Mouse (Mus musculus): ENCODE measurements around the gene Casq1.

Casq1 gene

DNA sequence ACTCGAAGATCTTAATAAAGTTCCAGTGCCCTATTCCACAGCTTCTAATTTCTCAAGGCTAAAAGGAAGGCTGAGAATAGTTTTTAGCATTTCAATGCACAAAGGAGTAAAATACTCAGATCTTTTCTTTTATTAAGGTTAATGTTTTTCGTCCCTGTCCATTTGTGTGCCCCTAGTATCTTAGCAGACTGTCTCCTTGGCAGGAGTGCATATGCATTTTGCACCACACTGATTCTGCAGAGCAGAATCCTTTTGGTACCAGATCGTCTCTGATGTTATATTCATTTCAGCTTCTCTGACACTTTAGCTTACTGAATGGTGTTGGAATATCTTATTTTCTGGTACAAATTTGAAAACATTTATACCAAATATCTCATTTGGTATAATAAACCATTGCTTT lies 37.9 kb downstream of the Casq1 start:
- Histone ChIP-seq H3K27me3 (ENCODE audit: insufficient read depth, low read length) (no peaks in the 10 kb centered on the region), H3K9me3 (ENCODE audit: low read length) (peaks cover 25% of the 10 kb centered on the region), H3K4me3 (replicated peaks; ENCODE audit: low read length) (no peak overlapping the region), H3K36me3 (ENCODE audit: insufficient read depth, low read length) (peaks cover 74% of the 10 kb centered on the region), H3K4me1 (replicated peaks; ENCODE audit: low read depth, low read length) (peaks cover 4% of the 10 kb centered on the region)
- TF ChIP-seq POU5F1 (IDR thresholded peaks at IDR 0.05; ENCODE audit: borderline replicate concordance, low read length) (no peak), CTCF (conservative IDR thresholded peaks at IDR 0.05; ENCODE audit: low read length) (no peak), NANOG (IDR thresholded peaks at IDR 0.05; ENCODE audit: borderline replicate concordance, low read length) (no peak)

DNA sequence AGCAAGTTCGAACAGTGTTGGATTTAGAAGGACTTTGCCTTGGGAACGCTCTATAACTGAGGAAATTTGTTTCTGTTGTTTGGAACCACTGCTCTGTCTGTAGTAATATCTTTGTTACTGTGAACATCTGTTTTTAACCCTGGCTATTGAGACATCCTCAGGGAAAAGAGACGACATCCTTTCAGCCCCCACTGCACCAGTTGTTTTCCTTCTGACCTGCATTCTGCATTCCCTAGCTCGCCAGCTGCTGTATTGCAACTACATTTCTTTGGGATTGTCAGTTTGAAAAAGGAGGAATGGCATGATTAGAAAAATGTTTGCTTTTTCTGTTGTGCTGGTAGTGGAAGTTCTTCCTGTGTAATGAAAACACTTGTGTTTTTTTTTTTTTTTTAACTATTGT lies 38.8 kb downstream of the Casq1 start:
- H3K27me3 ChIP-seq (ENCODE audit: insufficient read depth, low read length) = no peaks in the 10 kb centered on the region
- TF ChIP-seq NANOG (IDR thresholded peaks at IDR 0.05; ENCODE audit: borderline replicate concordance, low read length) (no peak), CTCF (conservative IDR thresholded peaks at IDR 0.05; ENCODE audit: low read length) (no peak), POU5F1 (IDR thresholded peaks at IDR 0.05; ENCODE audit: borderline replicate concordance, low read length) (no peak)
- H3K9me3 ChIP-seq (ENCODE audit: low read length) = peaks cover 16% of the 10 kb centered on the region
- peaks cover 71% of the 10 kb centered on the region for H3K36me3 ChIP-seq (ENCODE audit: insufficient read depth, low read length)
- peaks cover 4% of the 10 kb centered on the region for H3K4me1 ChIP-seq (replicated peaks; ENCODE audit: low read depth, low read length)
- H3K4me3 ChIP-seq (replicated peaks; ENCODE audit: low read length) = no peak overlapping the region

DNA sequence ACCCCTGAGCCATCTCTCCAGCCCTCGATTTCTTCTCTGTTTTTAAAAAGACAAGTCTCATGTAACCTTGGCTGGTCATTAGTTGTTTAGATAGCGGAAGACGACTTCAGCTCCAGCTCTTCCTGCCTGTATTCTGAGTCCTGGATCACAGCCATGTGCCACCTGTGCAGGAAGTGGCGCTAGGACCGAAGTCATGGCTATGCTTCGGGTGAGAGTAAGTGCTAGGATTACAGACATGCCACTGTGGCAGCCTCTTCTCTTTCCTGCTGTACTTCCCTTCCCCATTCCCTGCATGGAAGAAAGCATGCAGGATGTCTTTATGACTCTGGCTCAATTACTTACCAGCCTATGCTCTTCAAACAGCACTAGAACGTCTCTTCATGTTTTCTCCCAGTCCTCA lies 40.6 kb downstream of the Casq1 start:
- peaks cover 73% of the 10 kb centered on the region for H3K36me3 ChIP-seq (ENCODE audit: insufficient read depth, low read length)
- H3K4me1 ChIP-seq (replicated peaks; ENCODE audit: low read depth, low read length) = peaks cover 4% of the 10 kb centered on the region
- peaks cover 2% of the 10 kb centered on the region for H3K9me3 ChIP-seq (ENCODE audit: low read length)
- no peak overlapping the region for H3K4me3 ChIP-seq (replicated peaks; ENCODE audit: low read length)
- H3K27me3 ChIP-seq (ENCODE audit: insufficient read depth, low read length) = no peaks in the 10 kb centered on the region
- no peak for TF ChIP-seq CTCF (conservative IDR thresholded peaks at IDR 0.05; ENCODE audit: low read length)
- TF ChIP-seq POU5F1 (IDR thresholded peaks at IDR 0.05; ENCODE audit: borderline replicate concordance, low read length) = no peak
- no peak for TF ChIP-seq NANOG (IDR thresholded peaks at IDR 0.05; ENCODE audit: borderline replicate concordance, low read length)

DNA sequence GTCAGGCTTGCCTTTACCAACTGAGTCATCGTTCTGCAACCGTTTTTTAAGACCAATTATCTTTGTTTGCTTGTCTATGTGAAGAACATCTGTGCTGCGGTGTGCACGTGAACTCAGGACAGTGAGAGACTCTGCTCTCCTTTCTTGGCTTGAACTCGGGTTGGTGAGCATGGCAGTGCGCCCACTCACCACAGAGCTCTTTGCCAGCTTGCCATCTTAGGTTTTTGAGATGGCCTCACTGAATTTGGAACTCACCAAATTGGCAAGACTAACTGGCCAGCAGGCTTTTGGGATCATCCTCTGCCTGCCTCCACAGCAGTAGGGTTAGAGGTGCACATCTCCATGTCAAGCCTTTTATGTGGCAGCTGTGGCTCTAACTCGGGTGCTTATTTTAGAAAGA lies 41.9 kb downstream of the Casq1 start:
- Histone ChIP-seq H3K4me3 (replicated peaks; ENCODE audit: low read length) (no peak overlapping the region), H3K36me3 (ENCODE audit: insufficient read depth, low read length) (peaks cover 83% of the 10 kb centered on the region), H3K27me3 (ENCODE audit: insufficient read depth, low read length) (no peaks in the 10 kb centered on the region), H3K4me1 (replicated peaks; ENCODE audit: low read depth, low read length) (peaks cover 3% of the 10 kb centered on the region), H3K9me3 (ENCODE audit: low read length) (no peaks in the 10 kb centered on the region)
- TF ChIP-seq CTCF (conservative IDR thresholded peaks at IDR 0.05; ENCODE audit: low read length) (no peak), NANOG (IDR thresholded peaks at IDR 0.05; ENCODE audit: borderline replicate concordance, low read length) (no peak), POU5F1 (IDR thresholded peaks at IDR 0.05; ENCODE audit: borderline replicate concordance, low read length) (no peak)

DNA sequence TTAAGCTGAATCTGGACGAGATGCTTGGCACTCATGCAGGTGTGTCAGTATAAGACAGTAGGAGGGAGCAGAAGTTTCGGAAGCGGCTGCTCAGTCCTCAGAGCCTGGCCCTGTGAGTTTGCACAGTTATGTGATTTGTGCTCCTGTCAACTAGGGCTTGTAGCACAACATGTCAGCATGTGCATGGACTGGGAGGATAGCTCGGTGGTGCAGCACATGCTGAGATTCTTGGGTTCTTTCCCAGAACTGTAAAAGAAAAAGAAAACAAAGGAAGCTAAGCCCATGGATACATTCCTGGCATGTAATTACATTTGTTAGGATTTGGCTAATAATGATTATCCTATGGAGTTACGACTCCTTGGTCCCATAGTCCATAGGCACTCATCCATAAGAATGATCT lies 46.5 kb downstream of the Casq1 start:
- no peaks in the 10 kb centered on the region for H3K27me3 ChIP-seq (ENCODE audit: insufficient read depth, low read length)
- no peak for TF ChIP-seq NANOG (IDR thresholded peaks at IDR 0.05; ENCODE audit: borderline replicate concordance, low read length)
- no peak for TF ChIP-seq POU5F1 (IDR thresholded peaks at IDR 0.05; ENCODE audit: borderline replicate concordance, low read length)
- no peak for TF ChIP-seq CTCF (conservative IDR thresholded peaks at IDR 0.05; ENCODE audit: low read length)

DNA sequence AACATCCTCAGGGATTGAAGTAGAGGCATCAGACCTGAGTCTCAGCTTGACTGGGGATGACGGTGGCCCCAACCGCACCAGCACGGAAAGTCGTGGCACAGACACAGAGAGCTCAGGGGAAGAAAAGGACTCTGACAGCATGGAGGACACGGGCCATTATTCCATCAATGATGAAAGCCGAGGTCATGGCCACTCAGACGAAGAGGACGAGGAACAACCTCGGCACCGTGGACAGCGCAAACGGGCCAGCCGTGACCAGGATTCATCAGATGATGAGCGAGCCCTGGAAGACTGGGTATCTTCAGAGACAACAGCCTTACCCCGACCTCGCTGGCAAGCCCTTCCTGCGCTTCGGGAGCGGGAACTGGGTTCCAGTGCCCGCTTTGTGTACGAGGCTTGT lies 47.3 kb downstream of the Casq1 start:
- Histone ChIP-seq H3K27me3 (ENCODE audit: insufficient read depth, low read length) (no peaks in the 10 kb centered on the region), H3K9me3 (ENCODE audit: low read length) (no peaks in the 10 kb centered on the region), H3K4me3 (replicated peaks; ENCODE audit: low read length) (no peak overlapping the region), H3K4me1 (replicated peaks; ENCODE audit: low read depth, low read length) (peaks cover 7% of the 10 kb centered on the region; the same call in 1 of the 2 replicates), H3K36me3 (ENCODE audit: insufficient read depth, low read length) (peaks cover 89% of the 10 kb centered on the region)
- TF ChIP-seq NANOG (IDR thresholded peaks at IDR 0.05; ENCODE audit: borderline replicate concordance, low read length) (no peak), POU5F1 (IDR thresholded peaks at IDR 0.05; ENCODE audit: borderline replicate concordance, low read length) (no peak), CTCF (conservative IDR thresholded peaks at IDR 0.05; ENCODE audit: low read length) (no peak)

More for the DNA sequence above, 46.5 kb downstream of the Casq1 start:
- Histone ChIP-seq H3K9me3 (ENCODE audit: low read length) (no peaks in the 10 kb centered on the region), H3K36me3 (ENCODE audit: insufficient read depth, low read length) (peaks cover 88% of the 10 kb centered on the region), H3K4me3 (replicated peaks; ENCODE audit: low read length) (no peak overlapping the region), H3K4me1 (replicated peaks; ENCODE audit: low read depth, low read length) (peaks cover 7% of the 10 kb centered on the region; the same call in 1 of the 2 replicates)

DNA sequence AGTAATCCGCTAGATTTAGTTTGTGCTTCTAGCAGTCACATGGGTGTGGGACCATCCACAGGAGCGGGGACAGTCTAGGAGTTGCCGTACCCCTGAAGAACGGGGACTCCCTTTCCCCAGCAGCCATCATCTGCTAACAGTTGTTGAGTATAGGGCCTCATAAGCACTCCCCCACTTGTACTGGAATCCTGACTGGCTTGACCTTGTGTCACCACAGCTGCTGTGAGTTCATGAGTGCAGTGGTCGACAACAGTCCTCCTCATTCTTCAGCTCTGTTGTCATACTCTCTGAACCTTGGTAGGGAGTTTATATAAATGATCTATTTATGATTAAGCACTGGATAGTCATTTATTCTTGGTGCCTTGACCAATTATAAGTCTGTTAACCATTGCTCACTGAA lies 49.9 kb downstream of the Casq1 start:
- peaks cover 7% of the 10 kb centered on the region; the same call in 1 of the 2 replicates for H3K4me1 ChIP-seq (replicated peaks; ENCODE audit: low read depth, low read length)
- TF ChIP-seq NANOG (IDR thresholded peaks at IDR 0.05; ENCODE audit: borderline replicate concordance, low read length) (no peak), CTCF (conservative IDR thresholded peaks at IDR 0.05; ENCODE audit: low read length) (no peak), POU5F1 (IDR thresholded peaks at IDR 0.05; ENCODE audit: borderline replicate concordance, low read length) (no peak)
- peaks cover 96% of the 10 kb centered on the region for H3K36me3 ChIP-seq (ENCODE audit: insufficient read depth, low read length)
- H3K4me3 ChIP-seq (replicated peaks; ENCODE audit: low read length) = no peak overlapping the region
- no peaks in the 10 kb centered on the region for H3K9me3 ChIP-seq (ENCODE audit: low read length)
- no peaks in the 10 kb centered on the region for H3K27me3 ChIP-seq (ENCODE audit: insufficient read depth, low read length)

DNA sequence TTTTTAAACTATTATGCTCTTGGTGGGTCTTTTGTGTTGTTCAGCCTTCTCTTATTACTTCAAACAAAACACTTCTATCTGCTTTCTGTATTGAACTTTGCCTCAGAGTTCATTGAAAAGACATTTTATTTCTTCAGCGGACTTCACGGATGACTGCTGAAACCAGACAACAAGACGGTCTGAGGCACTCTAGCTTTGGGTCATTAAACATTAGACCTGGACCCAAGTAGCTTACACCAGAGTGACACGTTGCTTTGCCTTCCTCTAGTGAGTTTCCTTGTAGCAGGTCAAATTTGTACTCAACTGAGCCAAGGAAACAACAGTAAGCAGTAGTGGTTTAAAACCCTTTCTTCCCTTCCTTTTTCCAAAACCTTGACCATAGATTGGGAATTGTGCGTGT lies 51.8 kb downstream of the Casq1 start:
- TF ChIP-seq POU5F1 (IDR thresholded peaks at IDR 0.05; ENCODE audit: borderline replicate concordance, low read length) (no peak), NANOG (IDR thresholded peaks at IDR 0.05; ENCODE audit: borderline replicate concordance, low read length) (no peak), CTCF (conservative IDR thresholded peaks at IDR 0.05; ENCODE audit: low read length) (no peak)
- Histone ChIP-seq H3K27me3 (ENCODE audit: insufficient read depth, low read length) (no peaks in the 10 kb centered on the region), H3K4me1 (replicated peaks; ENCODE audit: low read depth, low read length) (peaks cover 7% of the 10 kb centered on the region; the same call in 1 of the 2 replicates), H3K9me3 (ENCODE audit: low read length) (no peaks in the 10 kb centered on the region), H3K36me3 (ENCODE audit: insufficient read depth, low read length) (peaks cover 92% of the 10 kb centered on the region), H3K4me3 (replicated peaks; ENCODE audit: low read length) (no peak overlapping the region)

DNA sequence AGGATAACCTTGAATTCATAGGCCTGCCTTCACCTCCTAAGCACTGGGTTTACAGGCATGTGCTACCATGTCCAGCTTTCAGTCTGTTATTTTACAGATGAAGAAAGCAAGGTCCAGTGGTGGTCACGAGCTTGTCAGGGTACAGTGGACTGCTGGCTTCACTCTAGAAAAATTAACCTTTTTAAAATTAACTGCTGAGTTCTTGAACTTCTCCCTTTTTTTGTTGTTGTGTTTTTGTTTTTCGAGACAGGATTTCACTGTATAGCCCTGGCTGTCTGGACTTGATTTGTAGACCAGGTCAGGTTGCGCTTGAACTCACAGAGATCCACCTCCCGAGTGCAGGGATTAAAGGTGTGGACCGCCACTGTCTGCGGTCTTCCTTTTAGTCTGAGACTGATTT lies 56.7 kb downstream of the Casq1 start:
- Histone ChIP-seq H3K9me3 (ENCODE audit: low read length) (no peaks in the 10 kb centered on the region), H3K27me3 (ENCODE audit: insufficient read depth, low read length) (no peaks in the 10 kb centered on the region), H3K36me3 (ENCODE audit: insufficient read depth, low read length) (peaks cover 49% of the 10 kb centered on the region), H3K4me3 (replicated peaks; ENCODE audit: low read length) (no peak overlapping the region), H3K4me1 (replicated peaks; ENCODE audit: low read depth, low read length) (no peaks in the 10 kb centered on the region)
- no peak for TF ChIP-seq CTCF (conservative IDR thresholded peaks at IDR 0.05; ENCODE audit: low read length)
- TF ChIP-seq POU5F1 (IDR thresholded peaks at IDR 0.05; ENCODE audit: borderline replicate concordance, low read length) = no peak

Measured in E14TG2a.4 (cell line).